Mouse (Mus musculus) intestine, postnatal 0 days (tissue): ENCODE results near the gene Ranbp1. TPM values are rescaled to one million over a fixed set of nuclear protein-coding genes. Genes with fewer than 3 reads are reported as not detected.
"Not testable (repeated sequence)": the region's sequence is repeated elsewhere in the genome, so short reads cannot be mapped to it uniquely, and the experiment has no call there.

Experiments used
- ATAC-seq: fragments of 200-750 bp; cut with Nextera tagmentation; 2 replicates; pipeline ENCODE4 v1.8.0; 2017; ENCODE audit warnings: mild to moderate bottlenecking, moderate TSS enrichment, moderate library complexity
- H3K27ac ChIP-seq: fragments of 300-500 bp; sonication (generic); 2 replicates; pipeline ENCODE4 v1.5.1; 2014; ENCODE audit warnings: mild to moderate bottlenecking, low read depth, low read length, moderate library complexity
- H3K27me3 ChIP-seq: fragments of 300-500 bp; sonication (generic); replicated peaks from 2 replicates; pipeline ENCODE4 v1.6.1; 2014; ENCODE audit warnings: low read length, mixed read lengths; ENCODE audit not compliant: control insufficient read depth, insufficient read depth
- H3K36me3 ChIP-seq: fragments of 300-500 bp; sonication (generic); 2 replicates; pipeline ENCODE4 v1.6.1; 2014; ENCODE audit warnings: mild to moderate bottlenecking, moderate library complexity; ENCODE audit not compliant: control insufficient read depth, insufficient read depth
- H3K4me1 ChIP-seq: fragments of 300-500 bp; sonication (generic); replicated peaks from 2 replicates; pipeline ENCODE4 v1.6.1; 2014; ENCODE audit warnings: antibody characterized with exemption, low read length, mixed read lengths; ENCODE audit not compliant: control insufficient read depth, insufficient read depth
- H3K4me2 ChIP-seq: fragments of 300-500 bp; sonication (generic); replicated peaks from 2 replicates; pipeline ENCODE4 v1.6.1; 2014; ENCODE audit warnings: low read depth, mild to moderate bottlenecking, moderate library complexity
- H3K4me3 ChIP-seq: fragments of 300-500 bp; sonication (generic); 2 replicates; pipeline ENCODE4 v1.5.1; 2014; ENCODE audit warnings: low read depth, low read length
- H3K9ac ChIP-seq: fragments of 300-500 bp; sonication (generic); 2 replicates; pipeline ENCODE4 v1.6.1; 2014; ENCODE audit warnings: mild to moderate bottlenecking, low read depth, low read length
- H3K9me3 ChIP-seq: fragments of 300-500 bp; sonication (generic); 2 replicates; pipeline ENCODE4 v1.6.1; 2016; ENCODE audit warnings: mixed run types; ENCODE audit not compliant: control insufficient read depth
- CTCF ChIP-seq: sonication (generic); IDR thresholded peaks from 2 replicates; pipeline ENCODE4 v1.5.1; 2016; ENCODE audit warnings: low read depth, mild to moderate bottlenecking, control low read depth, antibody characterized with exemption, moderate library complexity
- WGBS: fragments of 180-500 bp; shearing (Covaris S2); extraction: QIAGEN DNeasy Blood & Tissue Kit; methylation state at CpG from one replicate; pipeline ENCODE4 v1.1.7; 2014; 5-methylcytosine and 5-hydroxymethylcytosine counted together
- polyA plus RNA-seq: library from polyadenylated mRNA; unstranded; fragments of >200 nt; fragmentation: Nextera tagmentation; extraction: Ambion mirVana; gene quantifications from 2 replicates; pipeline ENCODE4 v1.2.1, GENCODE M21; 2015

Gene Ranbp1
- 229 and 231 TPM in 2 replicates for polyA plus RNA-seq

- no peak for TF ChIP-seq CTCF
- H3K9me3 ChIP-seq = no peaks in the 10 kb centered on the region
- peak; percentile 96 for ATAC-seq
- WGBS = under 1% methylated on average over 95 of the region's 102 CpGs
- H3K27ac ChIP-seq = peak within 1 kb of the TSS; percentile 82
- peaks cover 53% of the 10 kb centered on the region for H3K36me3 ChIP-seq
- no peaks in the 10 kb centered on the region for H3K27me3 ChIP-seq
- H3K9ac ChIP-seq = peak within 1 kb of the TSS; percentile 86
- H3K4me2 ChIP-seq = peak within 1 kb of the TSS; percentile 93
- 0 out of 2 replicates have a peak, but pooled peaks cover 8% of the 10 kb centered on the region for H3K4me1 ChIP-seq
- H3K4me3 ChIP-seq = peak within 1 kb of the TSS; percentile 88
Observed at GRCm38 (mm10) chr16:18248433-18249363, at the start of gene Ranbp1, which contains the start of gene Trmt2a. Gene Ranbp1, minus strand, starts transcription at chr16:18248732. Gene Trmt2a, plus strand, starts transcription at chr16:18248679.

- H3K9me3 ChIP-seq, H3K4me1 ChIP-seq, H3K36me3 ChIP-seq, ATAC-seq, H3K27me3 ChIP-seq, H3K27ac ChIP-seq: not testable (repeated sequence)
- Histone ChIP-seq H3K4me3 (peak overlapping the region; percentile 75), H3K4me2 (peak overlapping the region; percentile 83), H3K9ac (peak overlapping the region; percentile 88; the same call in 1 of the 2 replicates)
- 6% methylated on average over 8 of the region's 10 CpGs for WGBS
Observed at GRCm38 (mm10) chr16:18289614-18290013, 41.1 kb upstream of the Ranbp1 start.

GRCm38 (mm10) chr16:18289067-18289588 is 40.6 kb upstream of the Ranbp1 start, which contains the start of gene Dgcr8:
Gene Dgcr8, minus strand, starts transcription at chr16:18289246.
- no peak for TF ChIP-seq CTCF

GRCm38 (mm10) chr16:18288581-18289061 is 40.1 kb upstream of the Ranbp1 start:
- Histone ChIP-seq H3K9ac (peak overlapping the region; percentile 88), H3K4me3 (peak overlapping the region; percentile 75), H3K36me3 (peaks cover 16% of the 10 kb centered on the region), H3K27ac (peak overlapping the region; percentile 79), H3K9me3 (no peaks in the 10 kb centered on the region), H3K4me2 (peak overlapping the region; percentile 83), H3K4me1 (0 out of 2 replicates have a peak, but pooled peaks cover 2% of the 10 kb centered on the region), H3K27me3 (no peaks in the 10 kb centered on the region)
- peak; percentile 92 for ATAC-seq
- TF ChIP-seq CTCF = no peak
- under 1% methylated on average over 31 of the region's 31 CpGs for WGBS

More at GRCm38 (mm10) chr16:18289067-18289588, 40.6 kb upstream of the Ranbp1 start, which contains the start of gene Dgcr8:
- Histone ChIP-seq H3K9ac (peak within 1 kb of the TSS; percentile 88), H3K9me3 (no peaks in the 10 kb centered on the region), H3K27ac (peak within 1 kb of the TSS; percentile 79), H3K36me3 (peaks cover 11% of the 10 kb centered on the region), H3K27me3 (no peaks in the 10 kb centered on the region), H3K4me1 (0 out of 2 replicates have a peak, but pooled peaks cover 2% of the 10 kb centered on the region), H3K4me2 (peak within 1 kb of the TSS; percentile 83), H3K4me3 (peak within 1 kb of the TSS; percentile 75)
- under 1% methylated on average over 61 of the region's 71 CpGs for WGBS
- peak; percentile 99 for ATAC-seq

- Histone ChIP-seq H3K4me3 (peak overlapping the region; percentile 75), H3K4me2 (peak overlapping the region; percentile 83), H3K36me3 (peaks cover 21% of the 10 kb centered on the region), H3K27me3 (no peaks in the 10 kb centered on the region), H3K9ac (peak overlapping the region; percentile 88), H3K9me3 (no peaks in the 10 kb centered on the region), H3K27ac (no peak overlapping the region), H3K4me1 (0 out of 2 replicates have a peak, but pooled peaks cover 2% of the 10 kb centered on the region)
- TF ChIP-seq CTCF = no peak
- WGBS = under 1% methylated on average over 4 of the region's 4 CpGs
- no peak for ATAC-seq
Observed at GRCm38 (mm10) chr16:18288166-18288565, 39.6 kb upstream of the Ranbp1 start.

GRCm38 (mm10) chr16:18275166-18275565 is 26.6 kb upstream of the Ranbp1 start:
- no peak for ATAC-seq
- H3K9me3 ChIP-seq = no peaks in the 10 kb centered on the region
- 93% methylated on average over 2 of the region's 2 CpGs for WGBS

More at GRCm38 (mm10) chr16:18275166-18275565, 26.6 kb upstream of the Ranbp1 start:
- Histone ChIP-seq H3K4me3 (no peak overlapping the region), H3K36me3 (peaks cover 79% of the 10 kb centered on the region), H3K4me1 (no peaks in the 10 kb centered on the region), H3K27me3 (no peaks in the 10 kb centered on the region), H3K9ac (no peak overlapping the region), H3K27ac (no peak overlapping the region), H3K4me2 (no peak overlapping the region)
- no peak for TF ChIP-seq CTCF
